Mouse (Mus musculus): Measurements from ENCODE around the gene Lsmem1.

DNA sequence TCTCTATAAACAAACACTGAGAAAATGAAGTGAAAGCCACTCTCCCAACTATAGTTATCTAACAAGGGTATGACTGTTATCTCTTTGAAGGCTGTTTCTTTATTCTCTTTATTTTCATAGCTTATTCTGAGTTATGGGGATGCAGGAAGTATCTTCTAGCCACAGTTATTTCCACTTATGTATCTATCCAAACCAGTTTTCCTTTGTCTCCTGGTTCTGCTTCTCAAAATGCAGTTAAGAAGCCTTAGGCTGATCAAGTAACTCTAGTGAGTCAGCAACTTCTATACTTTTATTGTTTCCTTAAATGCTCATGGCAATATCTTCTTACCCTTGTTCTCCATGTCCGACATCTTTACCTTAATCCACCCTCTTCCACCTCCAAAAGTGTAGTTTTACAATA, 32.9 kb upstream of the Lsmem1 start:
- TF ChIP-seq POU5F1 (IDR thresholded peaks at IDR 0.05; ENCODE audit: borderline replicate concordance, low read length) = no peak
- no peak for TF ChIP-seq CTCF (conservative IDR thresholded peaks at IDR 0.05; ENCODE audit: low read length)
- TF ChIP-seq NANOG (IDR thresholded peaks at IDR 0.05; ENCODE audit: borderline replicate concordance, low read length) = no peak
